Mouse (Mus musculus): ENCODE results near the gene Lgals3. TPM values are rescaled to one million over a fixed set of nuclear protein-coding genes. Genes with fewer than 3 reads are reported as not detected.

The Lgals3 gene
- total and polyA plus RNA-seq, 2 experiments = 7.2 to 7.9 TPM

DNA sequence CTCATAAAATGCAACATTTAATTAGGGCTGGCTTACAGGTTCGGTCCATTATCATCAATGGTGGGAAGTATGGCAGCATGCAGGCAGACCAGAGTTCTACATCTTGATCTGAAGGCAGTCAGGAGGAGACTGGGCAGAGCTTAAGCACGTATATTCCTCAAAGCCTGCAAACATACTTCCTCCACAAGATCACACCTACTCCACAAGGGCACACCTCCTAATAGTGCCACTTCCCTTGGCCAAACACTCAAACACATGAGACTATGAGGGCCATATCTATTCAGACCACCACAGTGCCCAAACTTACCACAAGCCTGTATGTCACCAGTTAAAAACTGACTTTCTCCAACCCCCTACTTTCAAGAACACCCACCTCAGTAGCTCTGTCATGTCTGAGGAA, 6.1 kb upstream of the Lgals3 start:
- peak overlapping the region; percentile 20; the same call in 1 of the 2 replicates for H3K27ac ChIP-seq (replicated peaks; ENCODE audit: insufficient read depth, low read depth, low read length)

DNA sequence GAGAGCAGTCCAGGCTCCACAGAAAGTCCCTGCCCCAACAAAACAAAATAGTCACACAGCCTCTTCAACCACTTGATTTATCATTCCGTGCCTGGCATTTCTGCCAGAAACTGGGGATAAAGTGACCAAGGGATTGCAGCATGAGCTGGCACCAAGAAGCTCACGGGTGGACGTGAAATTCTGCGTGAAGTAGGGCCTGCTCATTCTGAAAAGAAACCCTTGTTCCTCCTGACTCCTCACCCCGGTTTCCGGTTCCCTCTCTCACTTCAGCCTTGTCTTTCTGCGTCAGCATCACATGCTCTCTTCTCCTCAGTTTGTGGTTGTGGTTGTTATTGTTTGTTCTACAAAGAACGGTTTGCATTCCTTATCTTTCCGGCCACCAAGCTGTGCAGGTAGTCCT, 5.7 kb upstream of the Lgals3 start:
- H3K36me3 ChIP-seq (ENCODE audit: control insufficient read depth, insufficient read depth, low read length) = no peaks in the 10 kb centered on the region
- no peaks in the 10 kb centered on the region for H3K79me2 ChIP-seq (ENCODE audit: control insufficient read depth, insufficient read depth, low read length)
- H3K27ac ChIP-seq (replicated peaks; ENCODE audit: insufficient read depth, low read depth, low read length) = peak overlapping the region; percentile 20; the same call in 1 of the 2 replicates
- H3K9ac ChIP-seq (ENCODE audit: low read depth, low read length) = no peak overlapping the region
- peak; percentile 37 for DNase-seq (ENCODE audit: extremely low read depth, low read depth, low spot score)
- no peak for TF ChIP-seq CTCF (IDR thresholded peaks at IDR 0.05; ENCODE audit: low read depth, low read length)
- TF ChIP-seq POLR2A (IDR thresholded peaks at IDR 0.05; ENCODE audit: extremely low read depth, insufficient read depth, low read length) = no peak
- H3K4me3 ChIP-seq (ENCODE audit: insufficient read depth, low read depth, low read length) = no peak overlapping the region
- H3K4me1 ChIP-seq (ENCODE audit: control insufficient read depth, insufficient read depth, low read length) = no peaks in the 10 kb centered on the region; the same call in 1 of the 2 replicates
- H3K27me3 ChIP-seq (ENCODE audit: control insufficient read depth, insufficient read depth, low read length) = no peaks in the 10 kb centered on the region
- WGBS = 83% methylated on average over 9 of the region's 9 CpGs

More for the DNA sequence above, 6.1 kb upstream of the Lgals3 start:
- WGBS = 88% methylated on average over 2 of the region's 2 CpGs
- no peaks in the 10 kb centered on the region for H3K27me3 ChIP-seq (ENCODE audit: control insufficient read depth, insufficient read depth, low read length)
- DNase-seq (ENCODE audit: extremely low read depth, low read depth, low spot score) = no peak
- TF ChIP-seq CTCF (IDR thresholded peaks at IDR 0.05; ENCODE audit: low read depth, low read length) (no peak), POLR2A (IDR thresholded peaks at IDR 0.05; ENCODE audit: extremely low read depth, insufficient read depth, low read length) (no peak)
- H3K4me3 ChIP-seq (ENCODE audit: insufficient read depth, low read depth, low read length) = no peak overlapping the region
- no peaks in the 10 kb centered on the region for H3K36me3 ChIP-seq (ENCODE audit: control insufficient read depth, insufficient read depth, low read length)
- no peak overlapping the region for H3K9ac ChIP-seq (ENCODE audit: low read depth, low read length)
- no peaks in the 10 kb centered on the region for H3K79me2 ChIP-seq (ENCODE audit: control insufficient read depth, insufficient read depth, low read length)
- no peaks in the 10 kb centered on the region; the same call in 1 of the 2 replicates for H3K4me1 ChIP-seq (ENCODE audit: control insufficient read depth, insufficient read depth, low read length)

DNA sequence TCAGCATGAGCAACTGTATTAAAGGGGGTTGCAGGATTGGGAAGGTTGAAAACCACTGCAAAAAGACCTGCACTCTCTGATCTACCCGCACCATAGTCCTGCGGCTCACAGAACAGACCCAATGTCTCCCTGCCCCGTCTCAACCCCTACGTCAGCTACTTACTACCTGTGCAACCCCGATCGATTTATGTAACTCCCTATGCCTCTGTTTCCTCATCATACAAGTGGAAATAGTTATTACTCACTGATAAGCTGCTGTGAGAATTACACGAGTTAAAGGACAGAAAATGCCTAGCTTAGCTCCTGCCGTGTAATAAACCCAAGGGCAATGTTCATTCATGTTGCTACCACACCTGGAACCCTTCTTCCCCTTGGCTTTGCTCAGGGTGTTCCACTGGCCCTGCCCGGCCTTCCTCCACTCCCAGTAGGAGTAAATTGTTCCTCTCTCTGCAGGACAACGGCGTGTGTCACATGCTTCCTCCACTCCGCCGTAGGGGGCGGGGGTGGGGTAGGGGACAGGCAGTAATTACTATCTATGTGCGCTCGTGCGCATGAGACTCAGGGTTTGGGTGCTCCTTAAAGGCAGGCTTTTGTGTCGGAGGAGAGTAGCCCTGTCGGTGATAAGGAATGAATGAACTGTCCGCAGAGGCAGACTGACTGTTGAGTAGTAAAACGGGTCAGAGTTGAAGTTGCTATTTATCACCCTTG, 2.7 kb upstream of the Lgals3 start:
- Histone ChIP-seq H3K27me3 (ENCODE audit: control insufficient read depth, insufficient read depth, low read length) (no peaks in the 10 kb centered on the region), H3K9ac (ENCODE audit: low read depth, low read length) (no peak overlapping the region), H3K4me3 (ENCODE audit: insufficient read depth, low read depth, low read length) (no peak overlapping the region), H3K27ac (replicated peaks; ENCODE audit: insufficient read depth, low read depth, low read length) (no peak overlapping the region), H3K79me2 (ENCODE audit: control insufficient read depth, insufficient read depth, low read length) (no peaks in the 10 kb centered on the region), H3K4me1 (ENCODE audit: control insufficient read depth, insufficient read depth, low read length) (no peaks in the 10 kb centered on the region; the same call in 1 of the 2 replicates), H3K36me3 (ENCODE audit: control insufficient read depth, insufficient read depth, low read length) (no peaks in the 10 kb centered on the region)
- no peak for TF ChIP-seq POLR2A (IDR thresholded peaks at IDR 0.05; ENCODE audit: extremely low read depth, insufficient read depth, low read length)
- no peak for TF ChIP-seq CTCF (IDR thresholded peaks at IDR 0.05; ENCODE audit: low read depth, low read length)
- 50% methylated on average over 21 of the region's 21 CpGs for WGBS
- DNase-seq (ENCODE audit: extremely low read depth, low read depth, low spot score) = no peak

DNA sequence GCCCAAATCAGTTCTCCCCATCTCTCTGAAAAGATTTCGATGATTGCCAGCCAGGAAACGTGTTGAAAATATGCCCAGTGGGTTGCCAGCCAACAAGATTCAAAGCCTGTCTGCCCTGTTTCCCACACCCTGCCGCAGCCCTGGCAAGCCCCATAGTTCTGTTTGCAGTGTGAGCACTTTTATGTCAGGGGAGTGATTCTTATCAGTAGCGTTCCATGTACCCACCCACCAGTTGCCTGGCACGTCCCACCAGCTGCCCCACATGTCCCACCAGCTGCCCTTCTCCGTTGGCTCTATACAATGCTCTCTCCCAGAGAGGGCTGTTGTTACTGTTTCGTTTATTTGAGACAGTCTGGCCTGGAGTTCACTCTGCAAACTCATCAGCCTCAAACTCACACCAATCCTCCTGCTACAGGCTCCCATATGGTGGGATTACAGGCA, 650 bp upstream of the Lgals3 start:
- Histone ChIP-seq H3K27ac (replicated peaks; ENCODE audit: insufficient read depth, low read depth, low read length) (no peak overlapping the region), H3K27me3 (ENCODE audit: control insufficient read depth, insufficient read depth, low read length) (no peaks in the 10 kb centered on the region), H3K79me2 (ENCODE audit: control insufficient read depth, insufficient read depth, low read length) (no peaks in the 10 kb centered on the region), H3K36me3 (ENCODE audit: control insufficient read depth, insufficient read depth, low read length) (no peaks in the 10 kb centered on the region), H3K4me3 (ENCODE audit: insufficient read depth, low read depth, low read length) (no peak overlapping the region), H3K4me1 (ENCODE audit: control insufficient read depth, insufficient read depth, low read length) (no peaks in the 10 kb centered on the region; the same call in 1 of the 2 replicates), H3K9ac (ENCODE audit: low read depth, low read length) (no peak overlapping the region)
- DNase-seq (ENCODE audit: extremely low read depth, low read depth, low spot score) = no peak
- 40% methylated on average over 7 of the region's 7 CpGs for WGBS
- TF ChIP-seq POLR2A (IDR thresholded peaks at IDR 0.05; ENCODE audit: extremely low read depth, insufficient read depth, low read length) = no peak
- no peak for TF ChIP-seq CTCF (IDR thresholded peaks at IDR 0.05; ENCODE audit: low read depth, low read length)

DNA sequence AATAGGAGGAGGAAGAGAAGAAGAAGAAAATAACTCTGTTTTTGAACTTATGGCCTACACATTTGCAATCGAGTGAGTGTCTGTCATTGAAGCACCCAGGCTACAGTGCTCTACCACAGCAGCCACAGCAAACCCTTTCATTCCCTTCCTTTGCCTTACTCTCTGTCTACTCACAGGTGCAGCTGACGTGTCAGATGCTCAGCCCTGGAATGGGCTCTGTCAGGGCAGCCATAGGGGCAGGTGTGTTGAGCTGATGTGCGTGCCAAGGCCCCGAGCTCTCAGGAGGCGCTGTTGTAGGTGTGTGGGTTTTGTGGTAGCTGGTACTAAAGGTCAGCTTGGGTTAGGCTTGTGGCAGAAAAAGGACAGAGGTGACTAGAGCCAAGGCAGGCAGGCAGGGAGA, 2.2 kb downstream of the Lgals3 start:
- H3K36me3 ChIP-seq (ENCODE audit: control insufficient read depth, insufficient read depth, low read length) = no peaks in the 10 kb centered on the region
- no peak overlapping the region for H3K9ac ChIP-seq (ENCODE audit: low read depth, low read length)
- H3K27me3 ChIP-seq (ENCODE audit: control insufficient read depth, insufficient read depth, low read length) = peaks cover 9% of the 10 kb centered on the region; the same call in 1 of the 2 replicates
- WGBS = 82% methylated on average over 5 of the region's 5 CpGs
- DNase-seq (ENCODE audit: extremely low read depth, low read depth, low spot score) = no peak
- no peaks in the 10 kb centered on the region; the same call in 1 of the 2 replicates for H3K4me1 ChIP-seq (ENCODE audit: control insufficient read depth, insufficient read depth, low read length)
- no peak overlapping the region for H3K27ac ChIP-seq (replicated peaks; ENCODE audit: insufficient read depth, low read depth, low read length)
- H3K79me2 ChIP-seq (ENCODE audit: control insufficient read depth, insufficient read depth, low read length) = no peaks in the 10 kb centered on the region
- TF ChIP-seq POLR2A (IDR thresholded peaks at IDR 0.05; ENCODE audit: extremely low read depth, insufficient read depth, low read length) (no peak), CTCF (IDR thresholded peaks at IDR 0.05; ENCODE audit: low read depth, low read length) (no peak)
- no peak overlapping the region for H3K4me3 ChIP-seq (ENCODE audit: insufficient read depth, low read depth, low read length)

DNA sequence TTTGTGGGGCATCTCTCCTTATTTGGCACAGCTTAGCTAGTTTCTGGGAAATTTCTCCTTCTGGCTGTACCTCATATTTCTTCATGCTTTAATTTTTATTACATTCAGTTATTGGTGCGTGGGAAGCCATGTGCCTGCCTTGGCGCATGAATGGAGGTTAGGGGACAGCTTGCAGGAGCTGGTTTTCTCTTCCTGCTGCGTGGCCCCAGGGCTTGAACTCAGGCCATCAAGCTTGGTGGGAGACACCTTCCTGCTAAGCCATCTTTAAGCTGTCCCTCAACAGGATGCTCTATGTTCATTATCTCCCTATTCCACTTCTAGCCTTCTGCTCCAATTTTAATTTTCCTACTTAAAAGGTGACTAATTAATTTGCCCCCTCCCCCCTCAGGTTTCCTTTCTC, 3.2 kb downstream of the Lgals3 start:
- Histone ChIP-seq H3K4me3 (ENCODE audit: insufficient read depth, low read depth, low read length) (no peak overlapping the region), H3K27me3 (ENCODE audit: control insufficient read depth, insufficient read depth, low read length) (peaks cover 9% of the 10 kb centered on the region; the same call in 1 of the 2 replicates), H3K36me3 (ENCODE audit: control insufficient read depth, insufficient read depth, low read length) (no peaks in the 10 kb centered on the region), H3K27ac (replicated peaks; ENCODE audit: insufficient read depth, low read depth, low read length) (no peak overlapping the region), H3K79me2 (ENCODE audit: control insufficient read depth, insufficient read depth, low read length) (no peaks in the 10 kb centered on the region), H3K9ac (ENCODE audit: low read depth, low read length) (no peak overlapping the region), H3K4me1 (ENCODE audit: control insufficient read depth, insufficient read depth, low read length) (no peaks in the 10 kb centered on the region)
- WGBS = 87% methylated on average over 3 of the region's 3 CpGs
- no peak for TF ChIP-seq POLR2A (IDR thresholded peaks at IDR 0.05; ENCODE audit: extremely low read depth, insufficient read depth, low read length)
- TF ChIP-seq CTCF (IDR thresholded peaks at IDR 0.05; ENCODE audit: low read depth, low read length) = no peak
- no peak for DNase-seq (ENCODE audit: extremely low read depth, low read depth, low spot score)
